Mouse (Mus musculus): ENCODE data around the gene Lrrc15.
A peak's percentile ranks its signal among the peaks of the same experiment; 100 is the strongest.

The Lrrc15 gene

GRCm38 (mm10) chr16:30238791-30239190, 44.3 kb downstream of the Lrrc15 start:
- DNase-seq (ENCODE audit: low spot score in 2 of 2), result no peak

- peak; percentile 60 to 76 for DNase-seq (ENCODE audit: low spot score in 2 of 2)
These were observed 46.9 kb downstream of the Lrrc15 start for GRCm38 (mm10) chr16:30236091-30236699.

GRCm38 (mm10) chr16:30235577-30235976, 47.5 kb downstream of the Lrrc15 start:
- no peak for DNase-seq (ENCODE audit: low spot score in 2 of 2)

GRCm38 (mm10) chr16:30234636-30235546, 48.2 kb downstream of the Lrrc15 start:
- DNase-seq (ENCODE audit: low spot score in 2 of 2), result no peak

- no peak for DNase-seq (ENCODE audit: low spot score in 2 of 2)
These were observed 49.0 kb downstream of the Lrrc15 start for GRCm38 (mm10) chr16:30234077-30234476.

- no peak for DNase-seq (ENCODE audit: low spot score in 2 of 2)
These were observed 51.0 kb downstream of the Lrrc15 start for GRCm38 (mm10) chr16:30231882-30232604.

GRCm38 (mm10) chr16:30227352-30227751, 55.7 kb downstream of the Lrrc15 start:
- peak; percentile 11 to 44 for DNase-seq (ENCODE audit: low spot score in 2 of 2)

- no peak for DNase-seq (ENCODE audit: low spot score in 2 of 2)
These were observed 61.8 kb downstream of the Lrrc15 start for GRCm38 (mm10) chr16:30221161-30221782.
